Mouse (Mus musculus): ENCODE measurements at regions not wholly inside any gene's neighbourhood (a gene's known extent, or its start where the extent isn't known, plus 50 kb on each side); places are given as distances from the start of the nearest gene placed in this dataset.

- no peak for TF ChIP-seq POLR2A (IDR thresholded peaks at IDR 0.05; ENCODE audit: extremely low read depth, insufficient read depth, low read length)
- no peak for TF ChIP-seq CTCF (IDR thresholded peaks at IDR 0.05; ENCODE audit: low read depth, low read length)
Measured at GRCm38 (mm10) chrX:142552196-142552595, 129.0 kb upstream of the Tmem164 start.

All from liver, adult 2 months (tissue).